Mouse (Mus musculus) lung, adult 10 weeks (tissue): ENCODE data around the gene Mllt3. TPM values are rescaled to one million over a fixed set of nuclear protein-coding genes. Genes with fewer than 3 reads are reported as not detected.

Source experiments
- polyA plus RNA-seq: library from polyadenylated mRNA; stranded (reverse); fragments of 350-450 nt; fragmentation: Illumina TruSeq; extraction: RNeasy Lipid Tissue Mini Kit (QIAGEN cat#74804); gene quantifications from one replicate; pipeline ENCODE4 v1.2.3, GENCODE M21; 2014; ENCODE audit warnings: low read depth, low replicate concordance; ENCODE audit not compliant: insufficient read depth

The Mllt3 gene
- polyA plus RNA-seq: 12.0 TPM

GRCm38 (mm10) chr4:88033216-88033653 is at the start of gene Mllt3:
Gene Mllt3 (minus strand): TSS chr4:88033364.

Other genes with a start within 250 kb of the Mllt3 start
- 5.3 TPM for gene Focad, start 61.3 kb upstream of the Mllt3 start, polyA plus RNA-seq